Comparison of ENCODE assay signal across 31 mouse cellular contexts in genomic region chr1:75145589-75145988, GRCm38 (mm10). TPM values are rescaled to one million over a fixed set of nuclear protein-coding genes. Genes with fewer than 3 reads are reported as not detected.
DNase-seq lines count a peak whose midpoint lies in the region; ATAC-seq and TF ChIP-seq lines count a peak whose summit lies in the region.
"Had no signal": no experiment of that assay in that cellular context is flagged by ENCODE, and none has a peak within 500 bp of the region (broad histone marks: within the 10 kb centered on the region; RNA-seq: fewer than 3 reads in every experiment).

No protein-coding gene starts in this region.

- WGBS in liver, embryonic 11.5 days, result 56% methylated on average over 3 of the region's 3 CpGs
- WGBS in liver, embryonic 14.5 days (ENCODE audit: insufficient replicate concordance), result 38% methylated on average over 3 of the region's 3 CpGs
- 69% methylated on average over 3 of the region's 3 CpGs for WGBS in liver, postnatal 0 days (ENCODE audit: insufficient replicate concordance)

- intact Hi-C loops in left cerebral cortex, postnatal 25 days (cut with DNase I), result no loop called here

- H3K27ac ChIP-seq in liver, embryonic 11.5 days (ENCODE audit: low read depth, low read length), result peak overlapping the region; percentile 41; the same call in 1 of the 2 replicates
- peak overlapping the region; percentile 70 for H3K27ac ChIP-seq in liver, embryonic 14.5 days
- no peak overlapping the region; the same call in 1 of the 2 replicates for H3K27ac ChIP-seq in liver, postnatal 0 days (ENCODE audit: low read depth)
- H3K27ac ChIP-seq: embryonic facial prominence, embryonic 10.5 days; embryonic facial prominence, embryonic 13.5 days; gastrocnemius, adult 2 months; heart, embryonic 15.5 days; hindbrain, embryonic 10.5 days; hindbrain, embryonic 13.5 days had no signal

- H3K4me1 ChIP-seq in liver, embryonic 11.5 days (replicated peaks; ENCODE audit: control insufficient read depth, insufficient read depth, low read length), result peaks cover 14% of the 10 kb centered on the region
- H3K4me1 ChIP-seq in liver, embryonic 14.5 days (replicated peaks; ENCODE audit: control insufficient read depth in 2 of 2, insufficient read depth in 2 of 2, low read length in 1 of 2), result peaks cover 9 to 27% of the 10 kb centered on the region in 2 experiments
- peaks cover 33% of the 10 kb centered on the region for H3K4me1 ChIP-seq in liver, postnatal 0 days (ENCODE audit: insufficient read depth)

- no peak for TF ChIP-seq CTCF in liver, embryonic 14.5 days (IDR thresholded peaks at IDR 0.05; ENCODE audit: low read depth)
- no peak for TF ChIP-seq CTCF in liver, postnatal 0 days (IDR thresholded peaks at IDR 0.05; ENCODE audit: low read depth)

- H3K4me3 ChIP-seq in liver, embryonic 11.5 days (ENCODE audit: low read depth, low read length), result no peak overlapping the region; the same call in 1 of the 2 replicates
- peak overlapping the region in 1 of 2 experiments; percentile 75; a peak in 2 of 4 replicates for H3K4me3 ChIP-seq in liver, embryonic 14.5 days (ENCODE audit: insufficient read depth in 1 of 2, low read depth in 2 of 2, low read length in 2 of 2)
- H3K4me3 ChIP-seq in liver, postnatal 0 days (ENCODE audit: low read depth, low read length), result 0 out of 2 replicates have a peak overlapping the region, but pooled peaks have one; percentile 11
- H3K4me3 ChIP-seq: embryonic facial prominence, embryonic 10.5 days; embryonic facial prominence, embryonic 13.5 days; gastrocnemius, adult 2 months; heart, embryonic 12.5 days; heart, embryonic 15.5 days; hindbrain, embryonic 10.5 days; hindbrain, embryonic 13.5 days had no signal

- H3K9me3 ChIP-seq in liver, embryonic 11.5 days (ENCODE audit: control insufficient read depth, low read length), result no peaks in the 10 kb centered on the region
- no peaks in the 10 kb centered on the region for H3K9me3 ChIP-seq in liver, embryonic 14.5 days (ENCODE audit: control insufficient read depth, low read length)
- H3K9me3 ChIP-seq in liver, postnatal 0 days (ENCODE audit: low read length), result no peaks in the 10 kb centered on the region
- H3K9me3 ChIP-seq: embryonic facial prominence, embryonic 10.5 days; embryonic facial prominence, embryonic 13.5 days; G1E; heart, embryonic 12.5 days; heart, embryonic 15.5 days; hindbrain, embryonic 10.5 days; hindbrain, embryonic 13.5 days had no signal

- H3K36me3 ChIP-seq in liver, embryonic 11.5 days (ENCODE audit: control insufficient read depth, insufficient read depth, low read length), result peaks cover 31% of the 10 kb centered on the region
- H3K36me3 ChIP-seq in liver, embryonic 14.5 days (replicated peaks; ENCODE audit: control insufficient read depth, insufficient read depth, low read depth), result peaks cover 50% of the 10 kb centered on the region
- H3K36me3 ChIP-seq in liver, postnatal 0 days (replicated peaks; ENCODE audit: insufficient read depth, low read length), result peaks cover 50% of the 10 kb centered on the region

- ATAC-seq in erythroblast, adult 5-6 weeks (replicated peaks; ENCODE audit: low FRiP score, poor library complexity, severe bottlenecking), result 0 out of 2 replicates have a peak, but pooled peaks have one; percentile 11
- ATAC-seq in liver, embryonic 11.5 days (replicated peaks; ENCODE audit: low FRiP score), result peak; percentile 42
- no peak for ATAC-seq in liver, embryonic 14.5 days (ENCODE audit: insufficient read depth)
- ATAC-seq in liver, postnatal 0 days, result no peak
- ATAC-seq: forebrain, embryonic 14.5 days; forebrain, postnatal 0 days; hindbrain, embryonic 16.5 days; Patski had no signal

- no peaks in the 10 kb centered on the region for H3K27me3 ChIP-seq in liver, embryonic 11.5 days (replicated peaks; ENCODE audit: control insufficient read depth, insufficient read depth, low read length)
- H3K27me3 ChIP-seq in liver, embryonic 14.5 days (ENCODE audit: control insufficient read depth, insufficient read depth, low read length), result no peaks in the 10 kb centered on the region
- H3K27me3 ChIP-seq in liver, postnatal 0 days (ENCODE audit: insufficient read depth, low read length), result no peaks in the 10 kb centered on the region
- H3K27me3 ChIP-seq: CH12.LX; embryonic facial prominence, embryonic 13.5 days; heart, embryonic 12.5 days; heart, embryonic 15.5 days; hindbrain, embryonic 13.5 days; Patski had no signal

- TF ChIP-seq EP300 in liver, embryonic 14.5 days (IDR thresholded peaks at IDR 0.05; ENCODE audit: low read depth), result peak; percentile 81
- peak; percentile 88 for TF ChIP-seq EP300 in liver, postnatal 0 days (IDR thresholded peaks at IDR 0.05; ENCODE audit: low read depth)

- H3K9ac ChIP-seq in liver, embryonic 11.5 days (ENCODE audit: low read depth, low read length), result no peak overlapping the region
- H3K9ac ChIP-seq in liver, embryonic 14.5 days (replicated peaks), result peak overlapping the region; percentile 83
- no peak overlapping the region for H3K9ac ChIP-seq in liver, postnatal 0 days (replicated peaks)
- H3K9ac ChIP-seq: embryonic facial prominence, embryonic 13.5 days; forebrain, postnatal 0 days; heart, embryonic 12.5 days; heart, embryonic 15.5 days; hindbrain, embryonic 13.5 days had no signal

- H3K4me2 ChIP-seq in liver, embryonic 11.5 days, result peak overlapping the region; percentile 93
- peak overlapping the region; percentile 71 for H3K4me2 ChIP-seq in liver, embryonic 14.5 days (ENCODE audit: low read depth)
- H3K4me2 ChIP-seq in liver, postnatal 0 days (ENCODE audit: low read depth, low read length), result peak overlapping the region; percentile 96
- H3K4me2 ChIP-seq: embryonic facial prominence, embryonic 13.5 days; heart, embryonic 12.5 days; heart, embryonic 15.5 days; hindbrain, embryonic 13.5 days had no signal

- no peak for DNase-seq in liver, embryonic 11.5 days (ENCODE audit: low spot score)
- peak in 1 of 3 experiments; percentile 35 for DNase-seq in liver, embryonic 14.5 days (ENCODE audit: low read depth in 3 of 3, low spot score in 3 of 3)
- DNase-seq in liver, postnatal 0 days, result no peak
- no peak for DNase-seq in thymus, postnatal 36 days
- no peak for DNase-seq in adrenal gland, adult 2 months
- no peak for DNase-seq in left cerebral cortex, postnatal 25 days (ENCODE audit: low spot score in 2 of 2)
- no peak for DNase-seq in B cell, adult 2 months
- DNase-seq: adrenal gland, postnatal 25 days; cerebellum, adult 11 months; cerebellum, adult 2 months; cerebellum, adult 9-11 months; cerebellum, postnatal 25 days; embryo, embryonic 11 days; forebrain, postnatal 0 days; gastrocnemius, adult 2 months; gastrocnemius, postnatal 14 days; heart, adult 11 months; heart, postnatal 10 days; heart, postnatal 36 days had no signal

RNA-seq across cellular contexts. Expression of gene Retreg2, which starts 3.0 kb away (rescaled TPM):
- 30.7 and 38.0 TPM in 2 replicates for total RNA-seq in erythroblast, adult 5-6 weeks (2015; ENCODE audit: low replicate concordance)
- 45.0 and 54.0 TPM in 2 replicates for total RNA-seq in erythroblast, adult 5-6 weeks (2017; ENCODE audit: low replicate concordance)
- polyA plus RNA-seq in liver, embryonic 11.5 days (2014; fragmentation: Nextera tagmentation; extraction: Ambion mirVana), result 72.5 and 72.9 TPM in 2 replicates
- polyA plus RNA-seq in liver, embryonic 14.5 days (2012; rRNA removed), result 61.8 and 74.5 TPM in 2 replicates
- 45.1 and 58.8 TPM in 2 replicates for polyA plus RNA-seq in liver, embryonic 14.5 days (2014; fragmentation: Nextera tagmentation; extraction: Ambion mirVana)
- 51.2 and 54.9 TPM in 2 replicates for polyA plus RNA-seq in liver, postnatal 0 days (2015; fragmentation: Nextera tagmentation; extraction: Ambion mirVana)
- total RNA-seq in adrenal gland, adult 2 months (2021), result 100 to 1,000 TPM in 1 of 2 experiments, 10 to 100 TPM in 1; 80.4 to 101 TPM
- polyA plus RNA-seq in adrenal gland, adult 2 months (2012; rRNA removed), result 127 and 143 TPM in 2 replicates
- total RNA-seq in left cerebral cortex, postnatal 25 days (2021), result 100 to 1,000 TPM; 190 to 200 TPM

RNA-seq across cellular contexts. Expression of gene Cnppd1, which starts 3.1 kb away (rescaled TPM):
- 41.6 and 42.7 TPM in 2 replicates for total RNA-seq in erythroblast, adult 5-6 weeks (2015; ENCODE audit: low replicate concordance)
- total RNA-seq in erythroblast, adult 5-6 weeks (2017; ENCODE audit: low replicate concordance), result 135 and 169 TPM in 2 replicates
- 63.4 and 68.3 TPM in 2 replicates for polyA plus RNA-seq in liver, embryonic 11.5 days (2014; fragmentation: Nextera tagmentation; extraction: Ambion mirVana)
- 29.5 and 33.3 TPM in 2 replicates for polyA plus RNA-seq in liver, embryonic 14.5 days (2012; rRNA removed)
- 31.1 and 41.0 TPM in 2 replicates for polyA plus RNA-seq in liver, embryonic 14.5 days (2014; fragmentation: Nextera tagmentation; extraction: Ambion mirVana)
- 43.8 and 47.4 TPM in 2 replicates for polyA plus RNA-seq in liver, postnatal 0 days (2015; fragmentation: Nextera tagmentation; extraction: Ambion mirVana)
- total RNA-seq in adrenal gland, adult 2 months (2021), result 10 to 100 TPM; 27.3 to 33.9 TPM
- 36.3 and 37.6 TPM in 2 replicates for polyA plus RNA-seq in adrenal gland, adult 2 months (2012; rRNA removed)
- total RNA-seq in left cerebral cortex, postnatal 25 days (2021), result 10 to 100 TPM; 32.6 to 34.0 TPM

RNA-seq across cellular contexts. Expression of gene Slc23a3, which starts 11.9 kb away (rescaled TPM):
- total RNA-seq in erythroblast, adult 5-6 weeks (2015; ENCODE audit: low replicate concordance), result 1.3 and 3.5 TPM in 2 replicates
- total RNA-seq in erythroblast, adult 5-6 weeks (2017; ENCODE audit: low replicate concordance), result 0.28 and 0.60 TPM in 2 replicates
- polyA plus RNA-seq in liver, embryonic 11.5 days (2014; fragmentation: Nextera tagmentation; extraction: Ambion mirVana), result 0.23 and 0.42 TPM in 2 replicates
- polyA plus RNA-seq in liver, embryonic 14.5 days (2012; rRNA removed), result 1.4 and 1.7 TPM in 2 replicates
- 1.2 TPM in 2 replicates for polyA plus RNA-seq in liver, embryonic 14.5 days (2014; fragmentation: Nextera tagmentation; extraction: Ambion mirVana)
- polyA plus RNA-seq in liver, postnatal 0 days (2015; fragmentation: Nextera tagmentation; extraction: Ambion mirVana), result 2.3 and 2.8 TPM in 2 replicates
- under 1 TPM; 0.23 to 0.41 TPM for total RNA-seq in adrenal gland, adult 2 months (2021)
- 0.36 and 0.46 TPM in 2 replicates for polyA plus RNA-seq in adrenal gland, adult 2 months (2012; rRNA removed)
- total RNA-seq in left cerebral cortex, postnatal 25 days (2021), result 1 to 10 TPM; 1.3 to 1.9 TPM
- total RNA-seq: CH12.LX; forebrain, postnatal 0 days; gastrocnemius, adult 2 months had no signal
- polyA plus RNA-seq: cerebellum, adult 2 months; forebrain, embryonic 14.5 days; forebrain, postnatal 0 days; G1E; hindbrain, embryonic 10.5 days; hindbrain, embryonic 13.5 days; hindbrain, embryonic 16.5 days had no signal

RNA-seq across cellular contexts. Expression of gene Nhej1, which starts 20.6 kb away (rescaled TPM):
- 0.77 and 8.2 TPM in 2 replicates for total RNA-seq in erythroblast, adult 5-6 weeks (2015; ENCODE audit: low replicate concordance)
- total RNA-seq in erythroblast, adult 5-6 weeks (2017; ENCODE audit: low replicate concordance), result 4.0 and 10.0 TPM in 2 replicates
- polyA plus RNA-seq in liver, embryonic 11.5 days (2014; fragmentation: Nextera tagmentation; extraction: Ambion mirVana), result 6.8 and 8.6 TPM in 2 replicates
- 1.3 and 2.0 TPM in 2 replicates for polyA plus RNA-seq in liver, embryonic 14.5 days (2012; rRNA removed)
- 5.2 and 7.2 TPM in 2 replicates for polyA plus RNA-seq in liver, embryonic 14.5 days (2014; fragmentation: Nextera tagmentation; extraction: Ambion mirVana)
- polyA plus RNA-seq in liver, postnatal 0 days (2015; fragmentation: Nextera tagmentation; extraction: Ambion mirVana), result 3.0 and 3.5 TPM in 2 replicates
- total RNA-seq in adrenal gland, adult 2 months (2021), result 1 to 10 TPM; 5.7 to 8.8 TPM
- 3.4 and 3.5 TPM in 2 replicates for polyA plus RNA-seq in adrenal gland, adult 2 months (2012; rRNA removed)
- total RNA-seq in left cerebral cortex, postnatal 25 days (2021), result 1 to 10 TPM; 2.7 to 3.0 TPM

RNA-seq across cellular contexts. Expression of gene Zfand2b, which starts 22.9 kb away (rescaled TPM):
- total RNA-seq in erythroblast, adult 5-6 weeks (2015; ENCODE audit: low replicate concordance), result 15.9 and 28.2 TPM in 2 replicates
- total RNA-seq in erythroblast, adult 5-6 weeks (2017; ENCODE audit: low replicate concordance), result 43.3 and 49.6 TPM in 2 replicates
- polyA plus RNA-seq in liver, embryonic 11.5 days (2014; fragmentation: Nextera tagmentation; extraction: Ambion mirVana), result 45.4 and 50.9 TPM in 2 replicates
- 35.3 and 43.5 TPM in 2 replicates for polyA plus RNA-seq in liver, embryonic 14.5 days (2012; rRNA removed)
- polyA plus RNA-seq in liver, embryonic 14.5 days (2014; fragmentation: Nextera tagmentation; extraction: Ambion mirVana), result 40.6 and 41.6 TPM in 2 replicates
- 32.7 and 34.7 TPM in 2 replicates for polyA plus RNA-seq in liver, postnatal 0 days (2015; fragmentation: Nextera tagmentation; extraction: Ambion mirVana)
- total RNA-seq in adrenal gland, adult 2 months (2021), result 10 to 100 TPM; 33.1 to 36.8 TPM
- 63.1 and 68.5 TPM in 2 replicates for polyA plus RNA-seq in adrenal gland, adult 2 months (2012; rRNA removed)
- total RNA-seq in left cerebral cortex, postnatal 25 days (2021), result 10 to 100 TPM; 23.6 to 24.1 TPM

Comparison
In these comparisons a context has a peak if more than half of its experiments do, and no peak if none do; other contexts are left out.
1. ATAC-seq: peak in erythroblast, adult 5-6 weeks (single experiment) and liver, embryonic 11.5 days (single experiment); none in liver, embryonic 14.5 days (single experiment) and liver, postnatal 0 days (single experiment).
2. Peak in every context shown above with its lines, with median percentiles within 50 percentile points of each other: H3K4me2 ChIP-seq.